Mouse (Mus musculus) kidney, postnatal 10 days (tissue): ENCODE data around the gene Lrrc61.

Experiments
- DNase-seq: peaks from one replicate; pipeline ENCODE4 v3.0.0; 2021; ENCODE audit warnings: mixed read lengths

Lrrc61 gene

DNA sequence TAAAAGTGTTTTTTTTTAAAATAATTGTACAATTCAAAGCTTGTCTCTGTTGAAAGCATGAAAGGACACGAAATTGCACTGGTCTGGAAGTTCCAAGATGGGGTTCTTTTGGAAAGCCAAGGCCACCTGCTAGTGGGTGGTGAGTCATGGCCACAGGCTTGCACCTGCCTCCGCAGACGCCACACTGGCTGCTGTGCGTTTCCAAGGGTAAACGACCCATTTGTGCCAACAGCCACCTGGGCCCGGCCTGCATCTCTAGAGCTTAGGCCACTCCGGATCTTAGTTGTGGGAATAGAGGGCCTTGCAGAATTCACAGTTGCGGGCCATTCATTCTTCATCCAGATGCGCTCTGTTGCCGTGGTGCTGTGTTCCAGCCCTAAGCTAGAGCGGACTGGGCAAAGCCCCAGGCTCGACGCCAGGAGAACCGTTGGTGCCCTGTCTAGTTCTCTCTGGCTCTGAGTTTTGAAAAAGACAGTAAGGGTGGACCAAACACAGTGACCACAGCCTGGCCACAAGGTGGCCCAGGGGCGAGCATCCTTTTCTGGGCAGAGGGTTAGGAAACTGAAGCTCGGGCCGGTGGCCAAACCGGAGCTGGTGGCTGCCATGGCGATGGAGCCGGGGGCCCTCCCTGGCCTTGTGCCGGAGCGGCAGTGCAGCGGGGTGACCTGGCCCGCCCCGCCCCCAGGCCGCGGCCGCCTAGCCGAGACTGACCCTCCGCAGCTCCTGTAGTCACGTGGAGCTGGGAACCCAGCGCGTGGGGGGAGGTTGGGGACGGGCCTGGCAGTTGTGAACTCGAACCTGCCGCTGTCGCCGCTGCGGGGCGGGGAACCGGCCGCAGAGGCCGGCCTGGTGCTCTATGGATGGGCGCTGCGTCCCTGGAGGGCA lies 38.8 kb downstream of the Lrrc61 start, which contains the start of the genes Repin1 and Gm44965:
Repin1 (plus strand) TSS at position 726 of the 885 bp plus-strand sequence.
Gm44965 (plus strand) TSS at position 784 of the 885 bp plus-strand sequence.
- peak; percentile 97 for DNase-seq

DNA sequence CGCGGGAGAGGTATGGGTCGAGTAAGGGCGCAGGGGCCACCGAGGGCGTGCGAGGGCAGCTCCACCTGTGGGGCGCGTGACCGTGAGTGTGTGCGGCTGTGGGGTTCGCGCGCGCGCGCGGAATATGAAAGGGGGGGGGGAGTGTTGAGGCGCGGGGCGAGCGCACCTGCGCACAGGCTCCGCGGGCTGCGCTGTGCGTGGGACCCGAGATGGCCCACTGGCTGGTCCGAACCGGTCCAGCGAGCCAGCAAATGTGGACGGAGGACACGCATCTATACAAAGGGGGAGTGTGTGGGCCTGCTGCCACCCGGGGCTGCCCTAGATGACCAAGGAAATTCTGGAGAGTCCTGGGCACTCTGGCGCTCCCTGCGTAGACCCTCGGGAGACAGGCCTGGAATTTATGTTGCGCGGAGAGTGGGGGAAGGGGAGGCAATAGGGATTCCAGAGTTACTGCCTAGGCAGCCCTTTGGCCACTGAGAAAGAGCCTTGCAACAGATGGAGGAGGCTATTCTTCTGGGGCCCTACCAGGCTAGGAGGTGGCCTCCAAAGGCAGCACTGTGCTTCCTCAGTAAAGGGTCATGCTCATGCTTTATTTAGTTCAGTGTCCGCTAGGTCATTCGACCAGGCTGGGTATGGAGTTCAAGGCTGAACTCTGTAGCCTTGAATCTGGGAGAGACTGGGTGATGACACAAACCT lies 39.6 kb downstream of the Lrrc61 start:
- peak; percentile 72 for DNase-seq

DNA sequence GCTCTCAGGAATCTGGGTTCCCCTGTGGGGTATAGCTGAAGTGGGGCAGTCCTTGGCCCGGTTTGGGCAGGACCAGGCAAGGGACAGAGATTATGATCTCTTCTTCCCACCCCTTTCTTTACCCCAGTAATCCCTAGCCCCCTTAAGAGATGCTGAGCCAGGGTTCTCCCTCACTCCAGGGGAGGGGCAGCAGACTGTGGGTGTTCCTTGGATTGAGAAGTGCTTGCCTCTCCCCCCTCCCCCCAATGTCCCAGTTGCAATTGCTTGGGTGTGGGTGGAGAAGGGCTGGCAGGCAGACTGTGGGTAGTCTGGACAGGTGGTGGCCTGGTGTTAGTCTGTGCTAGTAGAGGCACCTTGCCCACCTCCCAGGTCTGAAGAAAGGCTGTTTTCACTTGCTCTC lies 40.7 kb downstream of the Lrrc61 start:
- DNase-seq: peak; percentile 45

DNA sequence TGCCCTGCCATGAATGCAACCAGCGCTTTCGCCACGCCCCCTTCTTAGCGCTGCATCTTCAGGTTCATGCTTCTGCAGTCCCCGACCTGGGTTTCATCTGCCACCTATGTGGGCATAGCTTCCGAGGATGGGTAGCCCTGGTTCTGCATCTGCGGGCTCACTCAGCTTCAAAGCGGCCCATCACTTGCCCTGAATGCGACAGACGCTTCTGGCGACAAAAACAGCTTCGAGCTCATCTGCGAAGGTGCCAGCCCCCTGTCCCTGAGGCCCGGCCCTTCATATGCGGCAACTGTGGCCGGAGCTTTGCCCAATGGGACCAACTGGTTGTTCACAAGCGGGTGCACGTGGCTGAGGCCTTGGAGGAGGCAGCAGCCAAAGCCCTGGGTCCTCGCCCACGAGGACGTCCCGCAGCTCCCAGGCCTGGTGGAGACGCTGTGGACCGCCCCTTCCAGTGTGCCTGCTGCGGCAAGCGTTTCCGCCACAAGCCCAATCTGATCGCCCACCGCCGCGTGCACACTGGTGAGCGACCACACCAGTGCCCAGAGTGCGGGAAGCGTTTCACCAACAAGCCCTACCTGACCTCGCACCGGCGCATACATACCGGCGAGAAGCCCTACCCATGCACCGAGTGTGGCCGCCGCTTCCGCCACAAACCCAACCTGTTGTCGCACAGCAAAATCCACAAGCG lies 42.1 kb downstream of the Lrrc61 start:
- DNase-seq: no peak

DNA sequence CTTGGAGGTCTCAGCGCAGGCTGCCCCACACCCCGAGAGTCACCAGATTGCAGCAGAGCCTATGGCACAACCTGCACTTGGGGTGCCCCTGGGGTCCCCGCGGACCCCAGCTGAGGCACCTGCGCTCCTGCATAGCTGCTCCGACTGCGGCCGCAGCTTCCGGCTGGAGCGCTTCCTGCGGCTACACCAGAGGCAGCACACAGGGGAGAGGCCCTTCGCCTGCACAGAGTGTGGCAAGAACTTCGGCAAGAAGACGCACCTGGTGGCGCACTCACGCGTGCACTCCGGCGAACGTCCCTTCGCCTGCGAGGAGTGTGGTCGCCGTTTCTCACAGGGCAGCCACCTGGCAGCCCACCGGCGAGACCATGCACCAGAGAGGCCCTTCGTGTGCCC lies 42.6 kb downstream of the Lrrc61 start:
- DNase-seq: no peak

DNA sequence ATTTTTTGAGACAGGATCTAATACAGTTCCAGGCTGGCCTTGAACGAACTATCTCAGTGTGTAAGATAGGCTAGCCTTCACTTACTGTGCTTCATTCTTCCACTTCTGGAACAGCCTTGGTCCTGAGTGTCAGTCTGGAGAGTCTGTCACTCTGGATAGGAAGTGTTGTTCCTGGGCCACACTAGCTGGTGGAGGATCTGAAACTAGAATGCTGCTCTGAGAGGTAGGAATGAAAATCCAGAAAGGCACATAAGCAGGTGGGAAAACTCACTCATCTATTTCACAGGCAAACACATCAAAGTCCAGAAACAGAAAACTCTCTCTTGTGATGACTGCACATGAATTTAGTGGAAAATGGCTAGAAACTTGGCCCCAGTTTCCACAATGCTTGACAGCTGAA lies 46.0 kb downstream of the Lrrc61 start:
- DNase-seq: no peak

DNA sequence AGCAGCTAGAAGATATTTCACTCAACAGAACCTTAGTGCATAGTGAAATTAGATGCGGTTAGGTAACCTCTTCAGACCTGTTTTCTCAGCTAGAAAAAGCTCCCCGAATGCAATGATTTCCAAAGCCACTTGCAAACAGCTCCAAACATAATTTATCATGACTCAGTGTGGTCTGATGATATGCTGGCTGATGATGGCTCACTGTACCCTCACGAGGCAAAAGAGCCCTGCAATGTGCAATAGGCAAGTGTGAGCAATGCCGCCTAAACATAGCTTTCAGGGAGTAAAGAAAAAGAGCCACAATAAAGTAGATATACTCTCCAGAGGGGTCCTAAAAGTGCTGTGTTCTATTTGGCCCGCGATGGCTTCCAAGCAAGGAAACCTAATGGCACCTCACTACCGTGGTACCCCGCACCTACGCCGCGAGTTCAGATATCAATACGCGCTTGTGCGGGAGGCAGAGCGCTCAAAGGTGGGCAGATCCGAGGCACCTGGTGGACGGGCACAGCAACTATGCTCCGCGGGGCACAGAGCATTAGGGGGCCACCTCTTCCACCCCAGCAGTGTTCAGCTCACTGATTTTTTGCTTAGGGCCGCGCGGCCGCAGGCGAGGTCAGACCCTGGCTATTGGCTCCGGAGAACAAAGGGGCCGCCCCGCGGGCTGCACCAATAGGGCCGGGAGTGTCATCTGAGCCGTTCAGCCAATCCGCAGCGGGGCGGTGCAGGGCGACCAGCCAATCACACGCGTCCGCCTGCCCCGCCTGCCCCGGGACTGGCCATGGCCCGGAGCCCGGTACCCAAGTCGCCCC lies 46.9 kb downstream of the Lrrc61 start, which contains the start of gene Zfp775:
Zfp775 (plus strand) TSS at position 793 of the 809 bp plus-strand sequence.
- DNase-seq: peak; percentile 98

DNA sequence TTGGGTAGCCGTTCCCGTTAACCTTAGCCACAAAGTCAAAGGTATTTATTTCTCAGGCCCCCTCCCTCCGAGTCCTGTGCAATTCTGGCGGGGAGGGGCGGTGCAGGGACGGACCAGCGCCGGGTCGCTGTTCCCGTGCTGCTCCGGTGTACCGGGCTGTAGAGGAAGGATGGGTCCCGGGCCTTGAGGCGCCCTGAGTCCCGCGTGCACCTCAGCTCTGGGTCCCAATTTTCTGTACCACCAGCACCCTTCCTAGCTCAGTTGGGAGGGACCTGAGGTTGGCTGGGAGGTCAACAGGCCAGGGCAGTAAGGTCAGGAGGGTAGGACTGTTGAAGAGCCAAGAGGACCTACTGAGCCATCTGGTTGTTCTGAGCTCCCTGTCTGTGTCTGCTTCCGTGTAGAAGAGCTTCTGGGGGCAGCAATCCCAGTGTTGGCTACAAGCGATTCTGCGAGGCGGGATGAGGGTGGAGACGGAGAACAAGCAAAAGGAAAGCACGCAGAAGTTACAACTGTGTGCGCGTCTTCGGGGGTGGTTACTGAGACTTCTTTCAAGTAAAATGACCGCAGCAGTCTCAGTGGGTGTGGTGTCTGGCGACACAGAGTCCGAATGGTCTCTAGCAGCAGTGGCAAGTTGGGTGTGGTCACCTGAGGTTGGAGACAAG lies 47.6 kb downstream of the Lrrc61 start:
- DNase-seq: peak; percentile 54

DNA sequence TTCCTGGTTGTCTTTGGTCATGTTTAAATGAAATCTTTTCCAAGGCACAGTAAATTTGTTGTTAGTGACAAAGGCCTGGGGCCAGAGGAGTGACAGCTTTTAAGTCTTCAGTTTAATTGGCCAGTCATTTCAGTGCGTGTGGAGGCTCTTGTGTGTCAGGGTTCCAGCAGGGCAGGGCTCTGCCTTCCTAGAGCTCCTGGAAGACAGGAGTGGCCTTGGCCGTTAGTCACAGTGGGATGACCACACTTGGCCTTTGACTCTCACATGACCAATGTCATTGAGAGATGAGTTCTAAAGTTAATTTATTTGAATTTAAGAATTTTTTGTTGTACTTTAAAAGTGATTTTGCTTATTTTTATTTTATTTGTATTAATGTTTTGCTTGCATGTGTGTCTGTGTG lies 53.5 kb downstream of the Lrrc61 start:
- DNase-seq: no peak

DNA sequence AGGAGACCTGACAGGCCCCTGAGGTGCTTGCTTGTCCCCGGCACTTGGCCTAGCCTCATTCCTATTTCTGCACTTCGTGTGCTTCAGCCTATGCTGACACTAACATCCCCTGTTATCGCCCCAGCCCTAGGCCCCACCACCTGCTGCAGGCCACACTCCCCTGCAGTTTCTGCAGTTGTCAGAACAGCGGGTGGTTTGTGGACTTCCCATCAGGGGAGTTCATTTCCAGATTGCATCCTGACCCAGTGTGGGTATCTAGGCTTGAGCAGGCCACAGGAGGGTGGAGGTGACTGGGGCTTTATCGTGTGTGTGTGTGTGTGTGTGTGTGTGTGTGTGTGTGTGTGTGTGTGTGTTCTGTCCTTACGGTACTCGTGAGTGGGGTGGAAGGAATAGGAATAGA lies 54.9 kb downstream of the Lrrc61 start:
- no peak for DNase-seq

DNA sequence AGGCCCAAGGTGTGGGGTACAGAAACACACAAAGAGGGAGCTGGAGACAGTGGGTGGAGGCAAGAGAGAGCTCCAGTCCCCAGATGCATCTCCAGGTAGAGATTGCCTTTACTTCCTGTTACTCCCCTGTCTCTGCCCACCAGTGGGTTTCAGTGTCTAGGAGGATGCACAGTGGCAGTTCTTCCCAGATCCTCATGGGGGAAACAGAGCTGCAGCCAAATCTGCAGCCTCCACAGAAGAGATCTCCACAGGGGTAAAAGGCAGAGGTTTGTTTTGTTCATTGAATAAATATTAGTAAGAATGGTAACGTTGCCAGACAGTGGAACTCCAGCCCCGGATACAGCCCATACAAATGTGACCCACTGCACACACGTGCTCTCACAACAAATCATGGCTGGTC lies 56.1 kb downstream of the Lrrc61 start:
- DNase-seq: no peak

DNA sequence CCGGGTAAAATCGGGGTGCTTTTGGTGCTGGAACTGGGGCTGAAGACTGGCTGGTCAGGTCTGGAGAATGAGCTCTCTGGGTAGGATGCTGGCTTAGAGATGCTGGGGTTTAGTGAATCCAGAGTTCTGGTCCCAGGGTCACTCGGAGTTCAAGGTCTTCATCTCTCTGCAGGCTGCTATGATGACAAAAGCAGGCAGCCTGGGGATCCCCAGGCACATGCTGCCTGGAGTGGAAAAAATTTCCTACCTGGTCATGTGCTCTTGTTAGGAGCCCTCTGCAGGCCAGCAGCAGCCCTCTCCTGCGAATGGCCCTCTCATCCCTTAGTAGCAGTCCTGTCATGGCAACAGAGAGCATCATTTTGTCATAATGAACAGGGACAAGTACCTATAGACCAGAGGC lies 58.9 kb downstream of the Lrrc61 start:
- DNase-seq: no peak

DNA sequence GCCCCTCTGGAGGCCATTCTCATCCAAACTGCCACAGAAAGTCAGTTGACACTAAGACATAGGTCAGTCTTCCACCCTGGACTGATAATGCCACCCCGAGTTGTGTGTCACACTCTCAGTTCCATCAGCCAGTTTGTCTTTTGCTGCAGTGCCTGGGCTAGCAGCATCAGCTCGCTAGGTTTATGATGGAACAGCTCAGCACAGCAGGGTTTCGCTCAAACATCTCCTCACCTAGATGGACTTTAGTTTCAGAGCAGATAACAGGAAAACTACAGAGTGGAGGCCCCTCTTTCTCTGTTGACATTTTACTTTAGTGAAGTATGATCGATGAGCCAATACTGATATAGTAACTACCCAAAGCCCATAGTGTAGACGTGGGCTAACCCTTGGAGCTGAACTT lies 60.2 kb downstream of the Lrrc61 start:
- DNase-seq: no peak

DNA sequence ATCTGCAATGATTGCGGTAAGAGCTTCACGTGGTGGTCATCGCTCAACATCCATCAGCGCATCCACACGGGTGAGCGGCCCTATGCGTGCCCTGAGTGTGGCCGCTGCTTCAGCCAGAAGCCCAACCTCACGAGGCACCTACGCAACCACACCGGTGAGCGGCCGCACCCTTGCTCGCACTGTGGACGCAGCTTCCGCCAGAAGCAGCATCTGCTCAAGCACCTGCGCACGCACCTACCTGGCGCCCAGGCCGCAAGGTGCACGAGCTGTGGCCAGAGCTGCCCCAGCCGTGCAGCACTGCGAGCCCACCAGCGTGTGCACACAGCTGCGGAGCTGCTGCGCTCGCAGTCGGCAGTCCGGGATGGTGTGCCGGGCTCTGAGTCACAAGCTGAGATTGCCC lies 65.4 kb downstream of the Lrrc61 start:
- DNase-seq: no peak
